Mouse (Mus musculus) midbrain, embryonic 16.5 days (tissue): Measurements from ENCODE around the gene Alpk1. TPM values are rescaled to one million over a fixed set of nuclear protein-coding genes. Genes with fewer than 3 reads are reported as not detected.

Experiments used
- ATAC-seq: fragments of 200-750 bp; cut with Nextera tagmentation; 2 replicates; pipeline ENCODE4 v1.8.0; 2017; ENCODE audit warnings: moderate TSS enrichment
- H3K27ac ChIP-seq: fragments of 300-500 bp; sonication (generic); 2 replicates; pipeline ENCODE4 v1.5.1; 2014; ENCODE audit warnings: mild to moderate bottlenecking, low read length, mixed read lengths
- H3K27me3 ChIP-seq: fragments of 300-500 bp; sonication (generic); 2 replicates; pipeline ENCODE4 v1.6.1; 2014; ENCODE audit warnings: low read depth, low read length, mixed read lengths; ENCODE audit not compliant: control insufficient read depth, insufficient read depth
- H3K36me3 ChIP-seq: fragments of 300-500 bp; sonication (generic); 2 replicates; pipeline ENCODE4 v1.6.1; 2014; ENCODE audit warnings: mild to moderate bottlenecking, low read length, moderate library complexity, mixed read lengths; ENCODE audit not compliant: control insufficient read depth, insufficient read depth
- H3K4me1 ChIP-seq: fragments of 300-500 bp; sonication (generic); 2 replicates; pipeline ENCODE4 v1.6.1; 2014; ENCODE audit warnings: mild to moderate bottlenecking, low read length, mixed read lengths; ENCODE audit not compliant: control insufficient read depth, insufficient read depth
- H3K4me2 ChIP-seq: fragments of 300-500 bp; sonication (generic); 2 replicates; pipeline ENCODE4 v1.6.1; 2014; ENCODE audit warnings: mild to moderate bottlenecking, low read length, mixed read lengths
- H3K4me3 ChIP-seq: fragments of 300-500 bp; sonication (generic); 2 replicates; pipeline ENCODE4 v1.5.1; 2014; ENCODE audit warnings: low read depth, mild to moderate bottlenecking, low read length, moderate library complexity, mixed read lengths
- H3K9ac ChIP-seq: fragments of 300-500 bp; sonication (generic); 2 replicates; pipeline ENCODE4 v1.6.1; 2014; ENCODE audit warnings: low read depth, low read length, mixed read lengths
- H3K9me3 ChIP-seq: fragments of 300-500 bp; sonication (generic); replicated peaks from 2 replicates; pipeline ENCODE4 v1.6.1; 2014; ENCODE audit warnings: mild to moderate bottlenecking, low read length, mixed read lengths; ENCODE audit not compliant: control insufficient read depth, poor library complexity, severe bottlenecking
- WGBS: fragments of 180-500 bp; shearing (Covaris S2); extraction: QIAGEN DNeasy Blood & Tissue Kit; methylation state at CpG from one replicate; pipeline ENCODE4 v1.1.7; 2014; 5-methylcytosine and 5-hydroxymethylcytosine counted together
- polyA plus RNA-seq: library from polyadenylated mRNA; unstranded; fragments of >200 nt; fragmentation: Nextera tagmentation; extraction: Ambion mirVana; gene quantifications from 2 replicates; pipeline ENCODE4 v1.2.1, GENCODE M21; 2015

Gene Alpk1
- polyA plus RNA-seq, 1 experiment from 2014 or later: 0.38 TPM

DNA sequence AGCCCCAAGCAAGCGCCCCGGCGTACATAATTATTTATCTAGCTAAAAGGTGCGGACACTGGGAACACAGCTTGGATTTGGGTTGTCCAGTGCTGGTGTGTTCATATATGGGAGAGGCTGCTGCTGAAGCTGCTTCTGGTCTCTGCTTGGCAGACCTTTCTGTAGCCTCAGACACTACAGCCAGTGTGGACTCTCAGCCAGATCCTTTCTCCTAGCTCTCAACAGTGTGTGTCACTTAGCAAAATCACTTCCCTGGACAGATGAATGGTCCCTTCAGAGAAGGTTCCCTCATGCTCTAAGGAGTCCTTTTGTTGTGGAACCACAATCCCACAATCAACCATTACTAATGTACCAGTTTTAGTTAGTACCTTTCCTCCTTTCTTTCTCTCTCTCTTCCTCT is 21.5 kb downstream of the Alpk1 start:
- 0 out of 2 replicates have a peak, but pooled peaks have one; percentile 39 for ATAC-seq
- H3K36me3 ChIP-seq: no peaks in the 10 kb centered on the region
- H3K9ac ChIP-seq: no peak overlapping the region
- no peaks in the 10 kb centered on the region for H3K9me3 ChIP-seq
- 41% methylated on average over 4 of the region's 4 CpGs for WGBS
- no peak overlapping the region for H3K4me2 ChIP-seq
- no peak overlapping the region for H3K4me3 ChIP-seq
- H3K27ac ChIP-seq: no peak overlapping the region
- H3K27me3 ChIP-seq: peaks cover 52% of the 10 kb centered on the region
- peaks cover 2% of the 10 kb centered on the region; the same call in 1 of the 2 replicates for H3K4me1 ChIP-seq

DNA sequence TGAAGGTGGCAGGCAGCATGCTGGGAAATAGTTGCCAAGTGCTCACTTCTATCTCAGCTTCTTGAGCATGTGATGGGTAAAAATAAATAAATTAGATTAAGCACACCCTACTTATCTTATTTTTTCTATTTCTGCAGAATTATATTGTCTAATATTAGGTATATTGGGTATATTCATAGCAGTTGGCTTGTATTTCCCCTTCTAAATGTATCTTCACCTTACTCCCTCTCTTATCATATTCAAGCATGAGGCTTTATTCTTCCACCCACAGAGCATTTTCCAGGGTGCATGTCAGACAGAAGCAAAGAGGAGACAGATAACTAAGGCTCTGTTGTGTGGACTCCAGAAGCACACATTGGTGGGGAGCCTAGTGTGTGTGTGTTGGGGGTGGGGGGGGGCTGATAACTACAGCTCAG is 22.4 kb downstream of the Alpk1 start:
- Histone ChIP-seq H3K9me3 (no peaks in the 10 kb centered on the region), H3K9ac (no peak overlapping the region), H3K4me3 (no peak overlapping the region), H3K4me2 (no peak overlapping the region), H3K27me3 (peaks cover 55% of the 10 kb centered on the region), H3K27ac (no peak overlapping the region), H3K4me1 (peaks cover 2% of the 10 kb centered on the region; the same call in 1 of the 2 replicates), H3K36me3 (no peaks in the 10 kb centered on the region)
- ATAC-seq: no peak

DNA sequence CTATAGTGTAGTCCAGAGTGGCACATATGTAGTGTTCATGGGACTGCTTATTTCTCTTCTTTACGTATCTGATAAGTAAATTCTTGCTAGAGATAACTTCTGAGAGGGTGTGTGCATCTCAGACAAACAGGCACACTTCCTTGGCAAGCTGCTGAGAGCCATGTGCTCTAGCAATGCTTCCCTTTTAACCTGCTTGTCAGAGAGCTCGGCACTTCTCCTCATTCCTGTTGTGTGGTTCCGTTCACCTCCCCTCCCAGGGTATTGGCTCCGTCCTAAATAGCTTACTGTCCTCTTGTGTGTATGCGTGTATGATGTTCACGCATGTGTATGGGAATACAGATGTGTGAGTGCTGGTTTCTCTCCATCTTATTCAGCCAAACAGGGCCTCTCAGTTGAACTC is 23.9 kb downstream of the Alpk1 start:
- no peak overlapping the region for H3K9ac ChIP-seq
- no peaks in the 10 kb centered on the region for H3K9me3 ChIP-seq
- H3K4me1 ChIP-seq: peaks cover 2% of the 10 kb centered on the region; the same call in 1 of the 2 replicates
- peaks cover 51% of the 10 kb centered on the region for H3K27me3 ChIP-seq
- no peak overlapping the region for H3K4me2 ChIP-seq
- no peak for ATAC-seq
- H3K4me3 ChIP-seq: no peak overlapping the region
- no peaks in the 10 kb centered on the region for H3K36me3 ChIP-seq
- 85% methylated on average over 6 of the region's 6 CpGs for WGBS
- H3K27ac ChIP-seq: no peak overlapping the region

- H3K4me3 ChIP-seq: peak overlapping the region; percentile 10; the same call in 1 of the 2 replicates
Measured at GRCm38 (mm10) chr3:127749981-127750562, 30.3 kb downstream of the Alpk1 start.

DNA sequence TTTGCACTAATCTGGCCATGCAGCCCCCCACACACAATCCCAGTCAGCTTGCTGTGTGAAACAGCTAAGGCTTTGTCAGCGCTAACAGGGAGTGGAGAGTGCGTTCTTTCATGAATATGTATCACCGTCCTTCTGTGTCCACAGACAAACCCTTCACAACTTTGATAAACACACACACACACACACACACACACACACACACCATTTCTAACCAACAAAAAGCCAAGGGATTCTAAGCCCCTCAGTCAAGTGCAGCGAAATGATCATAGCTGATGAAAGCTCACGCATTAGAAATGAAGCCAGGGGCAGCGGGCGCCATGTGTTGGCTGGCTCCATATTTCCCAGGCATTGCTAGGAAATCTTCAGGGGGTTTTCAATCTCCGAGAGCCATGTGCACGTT is 31.1 kb downstream of the Alpk1 start:
- WGBS: under 1% methylated on average over 9 of the region's 9 CpGs
- Histone ChIP-seq H3K27ac (peak overlapping the region; percentile 5), H3K4me1 (peaks cover 29% of the 10 kb centered on the region), H3K4me2 (peak overlapping the region; percentile 51), H3K9ac (peak overlapping the region; percentile 17), H3K27me3 (peaks cover 18% of the 10 kb centered on the region), H3K36me3 (no peaks in the 10 kb centered on the region), H3K9me3 (no peaks in the 10 kb centered on the region), H3K4me3 (peak overlapping the region; percentile 19)
- ATAC-seq: peak; percentile 80

More at GRCm38 (mm10) chr3:127749981-127750562, 30.3 kb downstream of the Alpk1 start:
- Histone ChIP-seq H3K9me3 (no peaks in the 10 kb centered on the region), H3K27me3 (peaks cover 26% of the 10 kb centered on the region), H3K4me2 (peak overlapping the region; percentile 47), H3K9ac (no peak overlapping the region), H3K4me1 (peaks cover 29% of the 10 kb centered on the region), H3K27ac (no peak overlapping the region), H3K36me3 (no peaks in the 10 kb centered on the region)
- WGBS: 3% methylated on average over 12 of the region's 12 CpGs
- peak; percentile 68 for ATAC-seq

DNA sequence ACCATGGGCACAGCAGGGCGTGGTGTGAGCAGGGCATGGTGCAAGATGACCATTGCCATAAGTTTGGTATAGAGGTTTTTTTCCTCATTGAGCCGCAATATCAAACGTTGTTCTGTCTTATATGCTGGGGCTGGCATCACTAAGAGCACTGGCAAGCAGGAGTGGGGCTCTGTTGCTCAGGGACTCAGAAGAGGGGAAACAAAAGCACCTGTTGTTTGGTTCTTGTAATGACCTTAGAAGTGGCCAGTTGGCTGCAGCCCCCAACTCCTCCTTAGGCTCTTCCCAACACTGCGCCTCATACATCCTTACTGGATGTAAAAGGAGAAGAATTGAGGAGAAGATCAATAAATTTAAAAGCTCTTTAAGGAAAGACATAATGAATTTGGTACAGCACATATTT is 31.7 kb downstream of the Alpk1 start:
- 14% methylated on average over 4 of the region's 4 CpGs for WGBS
- Histone ChIP-seq H3K4me3 (no peak overlapping the region), H3K4me2 (peak overlapping the region; percentile 51; the same call in 1 of the 2 replicates), H3K27me3 (peaks cover 13% of the 10 kb centered on the region), H3K9me3 (no peaks in the 10 kb centered on the region), H3K4me1 (peaks cover 29% of the 10 kb centered on the region), H3K27ac (no peak overlapping the region), H3K36me3 (no peaks in the 10 kb centered on the region), H3K9ac (no peak overlapping the region)
- peak; percentile 47; the same call in 1 of the 2 replicates for ATAC-seq

DNA sequence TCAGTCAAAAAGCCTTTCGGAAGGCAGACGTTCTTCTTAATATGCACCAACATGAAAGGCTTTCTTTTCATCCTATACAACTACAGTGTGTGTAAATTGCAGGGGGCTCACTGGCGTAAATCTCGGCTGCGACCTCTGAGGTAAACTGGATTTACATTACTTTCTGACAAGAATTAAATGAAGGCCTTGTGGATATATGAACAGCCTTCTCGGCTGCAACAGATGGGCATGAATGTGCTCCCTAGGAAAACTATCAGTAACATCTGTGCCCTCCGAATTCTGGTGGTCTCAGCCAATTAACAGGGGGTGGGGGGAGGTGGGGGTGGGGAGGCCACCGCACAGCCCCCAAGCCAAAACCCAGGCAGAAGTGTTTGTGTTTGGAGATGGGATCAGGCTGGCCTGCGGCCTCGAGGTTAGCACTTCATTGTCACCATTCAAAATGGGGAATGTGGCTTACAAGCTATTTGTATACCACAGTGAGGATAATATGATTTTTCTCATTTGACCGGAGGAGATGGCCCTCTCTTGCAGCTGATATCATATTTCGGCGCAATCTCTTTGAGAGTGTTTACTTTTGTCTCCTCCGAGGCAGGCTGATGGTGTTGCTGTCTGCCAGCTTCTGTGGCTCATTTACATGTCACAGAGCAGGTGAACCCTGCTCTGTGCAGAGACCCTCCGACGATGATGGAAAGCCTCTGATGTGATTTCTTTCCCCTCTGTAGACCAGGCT is 34.3 kb downstream of the Alpk1 start:
- no peak for ATAC-seq
- Histone ChIP-seq H3K27ac (no peak overlapping the region), H3K36me3 (no peaks in the 10 kb centered on the region), H3K9me3 (no peaks in the 10 kb centered on the region), H3K4me2 (no peak overlapping the region), H3K4me1 (peaks cover 29% of the 10 kb centered on the region), H3K4me3 (no peak overlapping the region), H3K9ac (no peak overlapping the region), H3K27me3 (peaks cover 4% of the 10 kb centered on the region; the same call in 1 of the 2 replicates)
- WGBS: 10% methylated on average over 16 of the region's 16 CpGs

DNA sequence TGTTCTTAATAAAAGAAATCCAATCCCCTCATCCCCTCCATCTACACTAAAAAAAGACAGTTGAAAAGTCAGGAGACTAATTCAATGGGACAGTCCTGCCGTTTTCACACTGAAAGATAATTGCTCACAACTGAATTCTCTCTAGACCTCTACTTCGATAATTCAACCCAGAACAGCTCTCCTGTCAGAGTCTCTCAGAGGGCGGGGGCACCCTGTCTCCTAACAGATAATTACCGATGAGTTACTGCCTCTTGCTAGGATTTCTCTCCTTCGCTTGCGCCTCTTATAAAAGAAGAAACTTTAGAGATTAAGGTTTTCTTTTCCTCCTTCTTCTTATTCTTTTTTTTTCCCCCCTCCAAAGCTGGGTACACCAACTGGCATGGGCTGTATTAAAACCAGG is 34.8 kb downstream of the Alpk1 start:
- H3K9ac ChIP-seq: no peak overlapping the region
- ATAC-seq: no peak
- H3K4me3 ChIP-seq: no peak overlapping the region
- no peak overlapping the region for H3K27ac ChIP-seq
- 23% methylated on average over 6 of the region's 6 CpGs for WGBS
- H3K4me2 ChIP-seq: no peak overlapping the region
- no peaks in the 10 kb centered on the region for H3K36me3 ChIP-seq
- no peaks in the 10 kb centered on the region for H3K9me3 ChIP-seq
- peaks cover 28% of the 10 kb centered on the region for H3K4me1 ChIP-seq
- peaks cover 4% of the 10 kb centered on the region; the same call in 1 of the 2 replicates for H3K27me3 ChIP-seq
